Mouse (Mus musculus): ENCODE results near the gene Rnf145.

GRCm38 (mm10) chr11:44525765-44526164, 7.0 kb downstream of the Rnf145 start:
- TF ChIP-seq CTCF (conservative IDR thresholded peaks at IDR 0.05; ENCODE audit: low read length) (peak; percentile 64), POU5F1 (IDR thresholded peaks at IDR 0.05; ENCODE audit: borderline replicate concordance, low read length) (no peak), NANOG (IDR thresholded peaks at IDR 0.05; ENCODE audit: borderline replicate concordance, low read length) (no peak)

Measured in E14TG2a.4 (cell line).